Mouse (Mus musculus): ENCODE measurements around the gene Lrrc26. TPM values are rescaled to one million over a fixed set of nuclear protein-coding genes. Genes with fewer than 3 reads are reported as not detected.

The Lrrc26 gene
- polyA plus RNA-seq, 1 experiment from 2014 or later, result not detected

DNA sequence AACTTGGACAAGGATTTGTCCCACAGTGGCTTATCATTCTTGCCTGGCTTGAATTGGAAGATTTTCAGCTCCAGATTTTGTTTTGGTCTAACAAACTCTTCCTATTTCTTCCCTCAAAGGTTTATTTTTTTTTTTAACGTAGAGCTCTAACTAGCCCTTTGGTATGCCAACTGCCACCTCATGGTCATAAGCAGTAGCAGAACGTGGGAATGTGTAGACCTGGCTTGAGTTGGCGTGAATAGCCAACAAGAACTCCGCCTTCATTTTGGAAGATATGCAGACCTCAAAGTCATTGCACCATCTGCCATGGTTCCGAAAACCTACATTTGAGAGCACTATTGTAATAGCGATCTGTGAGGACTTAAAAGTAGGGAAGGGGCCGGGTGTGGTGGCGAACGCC is 41.8 kb downstream of the Lrrc26 start:
- peaks cover 22% of the 10 kb centered on the region; the same call in 1 of the 2 replicates for H3K36me3 ChIP-seq (ENCODE audit: inconsistent target)
- 0 out of 2 replicates have a peak overlapping the region, but pooled peaks have one; percentile 49 for H3K27ac ChIP-seq
- H3K4me3 ChIP-seq (ENCODE audit: inconsistent target), result peak overlapping the region; percentile 94
- H3K79me2 ChIP-seq (ENCODE audit: inconsistent target), result peaks cover 23% of the 10 kb centered on the region
- 47% methylated on average over 8 of the region's 9 CpGs for WGBS (ENCODE audit: missing documents)

GRCm38 (mm10) chr2:25332286-25333160 is 42.8 kb downstream of the Lrrc26 start, which contains the start of gene Man1b1:
Man1b1 (plus strand) TSS chr2:25332338.
- H3K4me3 ChIP-seq (ENCODE audit: inconsistent target), result peak within 1 kb of the TSS; percentile 94
- WGBS (ENCODE audit: missing documents), result under 1% methylated on average over 78 of the region's 78 CpGs
- H3K27ac ChIP-seq, result peak within 1 kb of the TSS; percentile 49
- peaks cover 32% of the 10 kb centered on the region; the same call in 1 of the 2 replicates for H3K36me3 ChIP-seq (ENCODE audit: inconsistent target)
- H3K79me2 ChIP-seq (ENCODE audit: inconsistent target), result peaks cover 23% of the 10 kb centered on the region

DNA sequence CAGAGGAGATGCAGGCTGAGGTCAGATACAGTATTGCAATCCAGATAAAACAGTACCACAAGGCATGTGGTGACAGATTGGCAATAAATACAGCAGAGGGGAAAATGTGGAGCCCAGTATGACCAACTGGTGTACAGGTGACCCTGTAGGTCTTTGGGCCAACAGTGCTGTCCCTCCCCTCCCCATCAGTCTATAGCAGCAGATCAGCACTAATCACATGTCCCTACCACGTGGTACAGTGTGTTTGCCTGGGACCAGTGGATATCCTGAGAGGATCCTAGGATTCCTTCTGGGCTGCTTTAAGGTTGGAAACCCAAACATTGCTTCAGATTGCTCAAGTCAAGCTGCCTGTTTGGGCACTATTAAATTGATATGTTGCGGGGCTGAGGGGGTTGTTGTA is 43.9 kb downstream of the Lrrc26 start:
- WGBS (ENCODE audit: missing documents), result 88% methylated on average over 2 of the region's 2 CpGs
- Histone ChIP-seq H3K79me2 (ENCODE audit: inconsistent target) (peaks cover 23% of the 10 kb centered on the region), H3K36me3 (ENCODE audit: inconsistent target) (peaks cover 41% of the 10 kb centered on the region; the same call in 1 of the 2 replicates), H3K27ac (no peak overlapping the region), H3K4me3 (ENCODE audit: inconsistent target) (peak overlapping the region; percentile 94)

DNA sequence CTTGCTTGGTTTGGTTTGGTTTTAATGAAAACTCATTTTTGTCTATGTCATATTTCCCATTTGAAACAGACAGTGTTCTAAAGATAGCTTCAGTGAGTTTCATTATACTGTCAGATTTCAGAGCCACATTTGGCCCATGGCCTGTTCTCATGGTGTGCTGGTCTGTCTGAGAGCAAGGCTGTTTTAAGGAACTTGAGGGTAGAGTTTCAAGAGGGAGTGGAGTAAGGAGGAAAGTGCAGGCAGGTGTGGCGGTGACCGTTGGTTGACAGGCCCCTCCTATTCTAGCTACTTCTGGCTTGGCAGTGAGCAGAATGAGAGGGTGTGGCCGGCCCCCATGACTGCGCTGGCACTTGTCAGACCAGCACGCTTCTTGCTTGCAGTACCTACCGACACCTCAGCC is 48.6 kb downstream of the Lrrc26 start:
- H3K36me3 ChIP-seq (ENCODE audit: inconsistent target), result peaks cover 54% of the 10 kb centered on the region
- WGBS (ENCODE audit: missing documents), result 33% methylated on average over 6 of the region's 6 CpGs

More for the DNA sequence above, 48.6 kb downstream of the Lrrc26 start:
- H3K27ac ChIP-seq, result no peak overlapping the region
- no peak overlapping the region for H3K4me3 ChIP-seq (ENCODE audit: inconsistent target)
- H3K79me2 ChIP-seq (ENCODE audit: inconsistent target), result peaks cover 17% of the 10 kb centered on the region

Other genes starting within 250 kb of the Lrrc26 start
- 4.8 to 12.0 TPM (median 8.9 TPM) in 3 replicates for gene Nsmf, start 235.6 kb upstream of the Lrrc26 start, polyA plus RNA-seq (2018)
- gene Entpd8, start 209.6 kb upstream of the Lrrc26 start, polyA plus RNA-seq (2018), result not detected in 3 replicates
- gene Noxa1, start 194.8 kb upstream of the Lrrc26 start, polyA plus RNA-seq (2018), result not detected in 3 replicates
- gene Nrarp, start 109.2 kb upstream of the Lrrc26 start, polyA plus RNA-seq (2018), result not detected in 3 replicates
- gene Tor4a, start 93.0 kb upstream of the Lrrc26 start, polyA plus RNA-seq (2018), result 56.5 to 71.1 TPM (median 57.4 TPM) in 3 replicates
- gene Nelfb, start 78.4 kb upstream of the Lrrc26 start, polyA plus RNA-seq (2018), result 18.9 to 30.4 TPM (median 29.5 TPM) in 3 replicates
- gene Stpg3, start 75.3 kb upstream of the Lrrc26 start, polyA plus RNA-seq (2018), result not detected in 3 replicates
- gene Fam166a, start 71.2 kb upstream of the Lrrc26 start, polyA plus RNA-seq (2018), result not detected in 3 replicates
- gene Tubb4b, start 65.2 kb upstream of the Lrrc26 start, polyA plus RNA-seq (2018), result 49.1 to 144 TPM (median 76.8 TPM) in 3 replicates
- not detected in 3 replicates for gene Slc34a3, start 55.6 kb upstream of the Lrrc26 start, polyA plus RNA-seq (2018)
- gene Rnf224, start 53.1 kb upstream of the Lrrc26 start, polyA plus RNA-seq (2018), result not detected in 3 replicates
- gene Rnf208, start 47.7 kb upstream of the Lrrc26 start, polyA plus RNA-seq (2018), result 0.21 to 0.42 TPM in 2 of 3 replicates, not detected in the other
- gene Cysrt1, start 47.5 kb upstream of the Lrrc26 start, polyA plus RNA-seq (2018), result not detected in 3 replicates
- 3.0 to 6.1 TPM (median 4.7 TPM) in 3 replicates for gene AL732309.1, start 43.1 kb upstream of the Lrrc26 start, polyA plus RNA-seq (2018)
- gene Tmem203, start 34.5 kb upstream of the Lrrc26 start, polyA plus RNA-seq (2018), result 5.9 to 17.1 TPM (median 12.4 TPM) in 3 replicates
- gene Tprn, start 27.3 kb upstream of the Lrrc26 start, polyA plus RNA-seq (2018), result 6.1 to 7.8 TPM (median 6.6 TPM) in 3 replicates
- 26.0 to 60.7 TPM (median 55.7 TPM) in 3 replicates for gene Ssna1, start 17.5 kb upstream of the Lrrc26 start, polyA plus RNA-seq (2018)
- 51.0 to 59.8 TPM (median 54.1 TPM) in 3 replicates for gene Anapc2, start 17.4 kb upstream of the Lrrc26 start, polyA plus RNA-seq (2018)
- not detected in 3 replicates for gene Tmem210, start 1.8 kb upstream of the Lrrc26 start, polyA plus RNA-seq (2018)
- not detected in 3 replicates for gene Grin1, start 29.3 kb downstream of the Lrrc26 start, polyA plus RNA-seq (2018)
- 36.0 to 43.5 TPM (median 43.4 TPM) in 3 replicates for gene Man1b1, start 42.4 kb downstream of the Lrrc26 start, polyA plus RNA-seq (2018)
- 101 to 192 TPM (median 107 TPM) in 3 replicates for gene Dpp7, start 66.4 kb downstream of the Lrrc26 start, polyA plus RNA-seq (2018)
- gene Uap1l1, start 75.8 kb downstream of the Lrrc26 start, polyA plus RNA-seq (2018), result 55.8 to 128 TPM (median 119 TPM) in 3 replicates
- gene Sapcd2, start 82.4 kb downstream of the Lrrc26 start, polyA plus RNA-seq (2018), result 0.13 to 0.73 TPM in 2 of 3 replicates, not detected in the other
- gene Entpd2, start 106.0 kb downstream of the Lrrc26 start, polyA plus RNA-seq (2018), result 0.07 TPM in 1 of 3 replicates, not detected in the others
- gene Npdc1, start 109.4 kb downstream of the Lrrc26 start, polyA plus RNA-seq (2018), result 1.2 to 2.9 TPM (median 2.5 TPM) in 3 replicates
- gene Fut7, start 133.4 kb downstream of the Lrrc26 start, polyA plus RNA-seq (2018), result 1.3 to 2.4 TPM (median 2.2 TPM) in 3 replicates
- 9.5 to 19.7 TPM (median 13.5 TPM) in 3 replicates for gene Abca2, start 138.8 kb downstream of the Lrrc26 start, polyA plus RNA-seq (2018)
- gene Clic3, start 166.9 kb downstream of the Lrrc26 start, polyA plus RNA-seq (2018), result not detected in 3 replicates
- 6.0 to 12.9 TPM (median 6.4 TPM) in 3 replicates for gene Paxx, start 171.2 kb downstream of the Lrrc26 start, polyA plus RNA-seq (2018)
- not detected in 3 replicates for gene Ptgds, start 180.1 kb downstream of the Lrrc26 start, polyA plus RNA-seq (2018)
- gene Lcn12, start 204.0 kb downstream of the Lrrc26 start, polyA plus RNA-seq (2018), result not detected in 3 replicates
- gene Fbxw5, start 210.8 kb downstream of the Lrrc26 start, polyA plus RNA-seq (2018), result 21.9 to 35.3 TPM (median 28.7 TPM) in 3 replicates
- 0.14 to 2.1 TPM in 2 of 3 replicates, not detected in the other for gene C8g, start 211.8 kb downstream of the Lrrc26 start, polyA plus RNA-seq (2018)

All from macrophage (primary cell).